Mouse (Mus musculus) ES-E14 (cell line): ENCODE results near the gene Epb41l2. TPM values are rescaled to one million over a fixed set of nuclear protein-coding genes. Genes with fewer than 3 reads are reported as not detected.

Experiments used
- DNase-seq: peaks from one replicate; pipeline ENCODE4 v3.0.0-alpha.2; 2013; ENCODE audit warnings: low read depth, low spot score
- H3K27ac ChIP-seq: 2 replicates; pipeline ENCODE4 v1.5.1; 2012; ENCODE audit warnings: low read depth, mild to moderate bottlenecking, low read length, moderate library complexity, mixed read lengths; ENCODE audit not compliant: poor library complexity, insufficient read depth, severe bottlenecking
- H3K36me3 ChIP-seq: 2 replicates; pipeline ENCODE4 v1.6.1; 2012; ENCODE audit warnings: mild to moderate bottlenecking, low read length, moderate library complexity, mixed read lengths; ENCODE audit not compliant: control insufficient read depth, poor library complexity, insufficient read depth, severe bottlenecking
- H3K4me1 ChIP-seq, 2 experiments: fragments of 150-350 bp in 1 of 2; sonication (generic) in 1 of 2; 2 replicates each; pipeline ENCODE4 v1.6.1; 2012; ENCODE audit warnings: low read length in 2 of 2, mild to moderate bottlenecking in 1 of 2, mixed read lengths in 1 of 2; ENCODE audit not compliant: control insufficient read depth in 2 of 2, insufficient read depth in 2 of 2, poor library complexity in 1 of 2
- H3K4me3 ChIP-seq, 2 experiments: fragments of 150-350 bp in 1 of 2; sonication (generic) in 1 of 2; 2 replicates each; pipeline ENCODE4 v1.5.1; 2012; ENCODE audit warnings: low read length in 2 of 2, low read depth in 1 of 2, mild to moderate bottlenecking in 1 of 2, mixed read lengths in 1 of 2; ENCODE audit not compliant: insufficient read depth in 1 of 2, poor library complexity in 1 of 2, severe bottlenecking in 1 of 2
- H3K9ac ChIP-seq: 2 replicates; pipeline ENCODE4 v1.6.1; 2012; ENCODE audit warnings: low read depth, mild to moderate bottlenecking, low read length, mixed read lengths; ENCODE audit not compliant: poor library complexity, insufficient read depth, severe bottlenecking
- H3K9me3 ChIP-seq: fragments of 150-350 bp; sonication (generic); 2 replicates; pipeline ENCODE4 v1.6.1; 2012; ENCODE audit warnings: low read depth, mild to moderate bottlenecking, low read length; ENCODE audit not compliant: control insufficient read depth, insufficient read depth
- CHD2 ChIP-seq: IDR thresholded peaks from 2 replicates; pipeline ENCODE4 v1.6.1; 2014; ENCODE audit warnings: mild to moderate bottlenecking, low read depth, low read length, inconsistent platforms
- HCFC1 ChIP-seq: IDR thresholded peaks from 2 replicates; pipeline ENCODE4 v1.6.1; 2012; ENCODE audit warnings: low read length, inconsistent platforms, borderline replicate concordance; ENCODE audit not compliant: insufficient read depth
- MAFK ChIP-seq: IDR thresholded peaks from 2 replicates; pipeline ENCODE4 v1.6.1; 2014; ENCODE audit warnings: mild to moderate bottlenecking, low read depth, low read length, inconsistent platforms; ENCODE audit not compliant: insufficient read depth
- ZC3H11A ChIP-seq: IDR thresholded peaks from 2 replicates; pipeline ENCODE4 v1.6.1; 2012; ENCODE audit warnings: low read depth, mild to moderate bottlenecking, inconsistent platforms, low read length, borderline replicate concordance
- ZNF384 ChIP-seq: IDR thresholded peaks from 2 replicates; pipeline ENCODE4 v1.6.1; 2012; ENCODE audit warnings: low read depth, low read length, inconsistent platforms
- in situ Hi-C, 2 experiments: fragments of 600-800 bp; cut with MboI; formaldehyde crosslinking; loops; one replicate each; pipeline ENCODE4 v1.15.1; 2025; ENCODE audit warnings: low sequenced_read_pairs in 2 of 2, inconsistent platforms in 1 of 2; ENCODE audit not compliant: unreplicated experiment in 2 of 2
- total RNA-seq: library from RNA; depleted of rRNA; stranded (reverse); fragments of 300-350 nt; gene quantifications from 2 replicates; pipeline ENCODE4 v1.2.3, GENCODE M21; 2012

The Epb41l2 gene
- total RNA-seq, 1 experiment, result 72.5 TPM

DNA sequence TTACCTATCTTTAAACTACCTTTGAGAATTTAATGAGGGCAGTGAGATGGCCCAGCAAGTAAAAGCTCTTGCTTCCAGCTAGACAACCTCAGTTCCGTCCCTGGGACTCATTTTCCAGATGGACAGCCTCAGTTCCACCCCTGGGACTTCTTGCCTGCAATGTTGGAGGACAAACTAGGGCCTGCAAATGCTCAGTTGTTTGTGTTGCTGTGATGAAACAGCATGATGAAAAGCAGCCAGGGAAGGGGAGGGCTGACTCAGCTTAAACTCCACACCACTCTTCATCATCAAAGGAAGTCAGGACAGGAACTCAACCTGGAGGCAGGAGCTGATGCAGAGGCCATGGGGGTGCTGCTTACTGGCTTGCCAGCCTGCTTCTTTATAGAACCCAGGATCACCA lies 154.2 kb downstream of the Epb41l2 start:
- Histone ChIP-seq H3K9me3 (no peaks in the 10 kb centered on the region), H3K27ac (no peak overlapping the region), H3K9ac (no peak overlapping the region), H3K4me1 (no peaks in the 10 kb centered on the region), H3K4me3 (no peak overlapping the region), H3K36me3 (peaks cover 7% of the 10 kb centered on the region)
- no peak for DNase-seq
- in situ Hi-C loops, result no loop called here
- no peak for TF ChIP-seq ZNF384
- TF ChIP-seq HCFC1, result no peak
- no peak for TF ChIP-seq CHD2
- no peak for TF ChIP-seq MAFK
- no peak for TF ChIP-seq ZC3H11A

DNA sequence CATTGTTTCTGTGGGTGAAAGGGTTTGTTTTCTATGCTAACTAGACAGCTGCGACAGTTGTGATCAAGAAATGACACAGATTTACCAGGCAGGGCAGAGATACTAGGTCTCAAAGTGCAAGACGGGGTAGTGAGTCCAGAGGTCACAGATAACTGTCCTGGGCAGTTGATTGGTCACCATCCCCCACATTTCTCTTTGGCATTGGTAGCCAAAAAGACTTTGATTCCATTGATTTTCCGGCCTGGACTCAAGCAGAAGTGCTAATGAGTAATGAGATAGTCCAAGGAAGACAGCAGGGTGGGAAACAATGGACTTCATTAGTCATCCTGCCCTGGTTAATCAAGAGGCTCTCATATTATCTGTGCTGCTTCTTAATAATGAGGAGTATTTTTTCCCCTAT lies 160.4 kb downstream of the Epb41l2 start:
- in situ Hi-C loops, result no loop called here
- H3K36me3 ChIP-seq, result peaks cover 10% of the 10 kb centered on the region

DNA sequence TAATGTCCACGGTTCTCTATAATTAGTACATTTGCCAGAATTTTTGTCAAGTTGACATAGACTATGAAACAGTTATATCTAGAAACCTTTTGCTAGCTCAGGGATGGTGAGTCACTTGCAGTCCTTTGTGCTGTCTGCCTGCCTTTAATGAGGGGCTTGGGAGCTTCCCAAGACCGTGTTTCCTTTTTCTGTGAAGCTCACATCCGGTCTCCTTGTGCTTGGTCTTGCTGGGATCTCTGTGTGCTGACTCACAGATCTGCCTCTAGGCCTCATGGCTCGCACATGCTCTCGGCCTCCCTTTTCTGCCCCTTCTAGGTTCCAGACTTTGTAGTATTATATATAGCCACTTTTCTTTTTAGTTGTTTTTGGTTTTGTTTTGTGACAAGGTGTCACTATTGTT lies 160.8 kb downstream of the Epb41l2 start:
- H3K4me1 ChIP-seq, result no peaks in the 10 kb centered on the region
- no peak overlapping the region for H3K4me3 ChIP-seq
- TF ChIP-seq ZC3H11A (no peak), CHD2 (no peak), MAFK (no peak), HCFC1 (no peak), ZNF384 (no peak)
- no peak overlapping the region for H3K27ac ChIP-seq
- H3K9ac ChIP-seq, result no peak overlapping the region
- no peaks in the 10 kb centered on the region for H3K9me3 ChIP-seq
- no peak for DNase-seq
- H3K36me3 ChIP-seq, result peaks cover 10% of the 10 kb centered on the region
- in situ Hi-C loops, result no loop called here

More for the DNA sequence above, 160.4 kb downstream of the Epb41l2 start:
- DNase-seq, result no peak
- Histone ChIP-seq H3K4me3 (no peak overlapping the region), H3K27ac (no peak overlapping the region), H3K4me1 (no peaks in the 10 kb centered on the region), H3K9me3 (no peaks in the 10 kb centered on the region), H3K9ac (no peak overlapping the region)
- TF ChIP-seq CHD2, result no peak
- TF ChIP-seq HCFC1, result no peak
- no peak for TF ChIP-seq ZNF384
- TF ChIP-seq ZC3H11A, result no peak
- TF ChIP-seq MAFK, result no peak

DNA sequence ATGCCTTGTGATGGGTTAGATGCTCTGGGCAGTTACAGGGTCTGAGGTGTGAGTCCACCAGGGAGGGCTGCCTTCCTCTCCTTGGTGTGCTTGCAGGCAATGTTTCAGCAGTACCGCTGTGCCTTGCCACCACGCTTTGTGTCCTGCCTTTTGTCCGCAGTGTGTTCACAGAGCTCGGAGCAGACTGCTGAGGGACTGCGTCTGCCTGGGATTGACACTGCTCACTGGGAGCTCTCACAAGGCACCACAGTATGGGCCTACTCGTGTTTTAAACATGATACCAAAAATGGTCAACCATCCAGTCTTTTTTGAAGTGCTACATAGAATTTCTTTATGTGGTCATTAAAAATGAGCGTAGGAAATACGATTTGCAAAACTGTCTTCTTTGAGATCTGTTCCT lies 164.1 kb downstream of the Epb41l2 start:
- no peak for DNase-seq
- in situ Hi-C loops, result no loop called here
- H3K9ac ChIP-seq, result no peak overlapping the region

DNA sequence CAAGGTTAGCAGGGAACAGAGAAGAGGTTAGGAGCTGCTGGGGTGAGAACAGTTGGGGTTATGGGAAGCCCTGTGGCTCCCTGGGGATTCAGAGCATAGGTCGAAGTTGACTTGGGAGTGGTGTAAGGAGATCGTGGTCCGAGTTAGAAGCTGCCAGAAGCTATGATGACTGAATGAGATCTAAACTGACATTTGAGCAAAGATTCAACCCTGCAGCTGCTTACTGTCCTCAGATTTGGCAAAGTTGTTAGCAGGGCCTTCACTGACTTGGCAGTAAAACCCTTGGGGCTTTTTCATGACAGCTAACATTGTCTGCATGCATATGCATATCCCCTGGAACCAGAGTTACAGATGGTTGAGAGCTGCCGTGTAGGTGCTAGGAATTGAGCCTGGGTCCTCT lies 166.6 kb downstream of the Epb41l2 start:
- H3K36me3 ChIP-seq, result peaks cover 8% of the 10 kb centered on the region
- in situ Hi-C loops, result no loop called here
- TF ChIP-seq MAFK (no peak), CHD2 (no peak), ZNF384 (no peak), HCFC1 (no peak), ZC3H11A (no peak)
- no peak overlapping the region for H3K27ac ChIP-seq
- DNase-seq, result no peak
- H3K9me3 ChIP-seq, result no peaks in the 10 kb centered on the region
- H3K4me1 ChIP-seq, result no peaks in the 10 kb centered on the region
- no peak overlapping the region for H3K4me3 ChIP-seq
- H3K9ac ChIP-seq, result no peak overlapping the region

More for the DNA sequence above, 164.1 kb downstream of the Epb41l2 start:
- H3K27ac ChIP-seq, result no peak overlapping the region
- no peaks in the 10 kb centered on the region for H3K4me1 ChIP-seq
- no peak for TF ChIP-seq ZC3H11A
- TF ChIP-seq MAFK, result no peak
- no peak for TF ChIP-seq HCFC1
- no peak for TF ChIP-seq CHD2
- no peak for TF ChIP-seq ZNF384
- H3K4me3 ChIP-seq, result no peak overlapping the region
- no peaks in the 10 kb centered on the region for H3K9me3 ChIP-seq
- peaks cover 8% of the 10 kb centered on the region for H3K36me3 ChIP-seq
